Mouse (Mus musculus): ENCODE results near the gene Ranbp17.

DNA sequence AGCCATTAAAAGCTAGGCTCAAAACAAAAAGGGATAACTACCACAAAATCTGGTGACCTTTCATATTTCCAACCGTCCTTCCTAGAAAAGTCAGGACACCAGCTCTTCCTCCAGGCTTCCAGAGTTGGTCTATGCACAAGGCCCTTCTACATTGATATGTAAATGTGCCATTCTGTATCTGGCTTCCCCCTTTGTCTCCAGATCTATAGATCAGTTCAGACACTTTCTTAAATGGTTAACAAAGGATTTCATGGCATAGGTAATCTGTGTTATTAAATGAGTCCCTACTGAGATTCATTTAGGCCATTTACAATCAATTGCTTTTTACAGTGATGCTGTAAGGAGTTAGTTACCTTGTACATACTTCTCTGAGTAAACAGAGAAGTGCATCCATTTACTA, 333.7 kb downstream of the Ranbp17 start:
- TF ChIP-seq TAL1 (IDR thresholded peaks at IDR 0.05; ENCODE audit: low read length) (no peak), GATA1 (IDR thresholded peaks at IDR 0.05; ENCODE audit: low read length) (no peak)
